Mouse (Mus musculus): ENCODE data around the gene Gm11273. TPM values are rescaled to one million over a fixed set of nuclear protein-coding genes. Genes with fewer than 3 reads are reported as not detected.
"Not testable (repeated sequence)": the region's sequence is repeated elsewhere in the genome, so short reads cannot be mapped to it uniquely, and the experiment has no call there.

The Gm11273 gene
- 2.6 and 6.6 TPM in 2 replicates for total RNA-seq (2017)

DNA sequence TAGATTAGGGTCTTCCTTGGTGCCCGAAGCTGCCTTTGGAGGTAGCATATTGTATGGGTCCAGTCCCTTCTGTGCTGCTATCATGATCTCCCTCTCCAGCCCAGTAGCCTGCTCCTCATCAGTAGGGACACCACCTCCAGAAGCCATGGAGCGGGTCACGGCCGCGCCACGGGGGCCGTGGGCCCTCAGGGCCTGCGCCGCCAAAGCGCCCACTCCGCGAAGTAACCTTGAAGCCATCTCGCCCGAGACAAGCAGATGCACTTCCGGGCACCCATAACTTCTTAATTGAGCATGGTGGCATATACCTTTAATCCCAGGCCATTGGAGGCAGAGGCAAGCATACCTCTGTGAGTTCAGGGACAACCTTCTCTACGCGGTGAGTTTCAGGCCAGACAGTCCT, at the start of gene Gm11273:
TSS of gene Gm11273 (minus strand) at position 237 of the 400 bp plus-strand sequence.
- not testable (repeated sequence) for ATAC-seq (replicated peaks in 1 of 2; ENCODE audit: insufficient read depth in 1 of 2, low FRiP score in 2 of 2, low TSS enrichment in 1 of 2, low read depth in 1 of 2, poor library complexity in 2 of 2, severe bottlenecking in 2 of 2)

DNA sequence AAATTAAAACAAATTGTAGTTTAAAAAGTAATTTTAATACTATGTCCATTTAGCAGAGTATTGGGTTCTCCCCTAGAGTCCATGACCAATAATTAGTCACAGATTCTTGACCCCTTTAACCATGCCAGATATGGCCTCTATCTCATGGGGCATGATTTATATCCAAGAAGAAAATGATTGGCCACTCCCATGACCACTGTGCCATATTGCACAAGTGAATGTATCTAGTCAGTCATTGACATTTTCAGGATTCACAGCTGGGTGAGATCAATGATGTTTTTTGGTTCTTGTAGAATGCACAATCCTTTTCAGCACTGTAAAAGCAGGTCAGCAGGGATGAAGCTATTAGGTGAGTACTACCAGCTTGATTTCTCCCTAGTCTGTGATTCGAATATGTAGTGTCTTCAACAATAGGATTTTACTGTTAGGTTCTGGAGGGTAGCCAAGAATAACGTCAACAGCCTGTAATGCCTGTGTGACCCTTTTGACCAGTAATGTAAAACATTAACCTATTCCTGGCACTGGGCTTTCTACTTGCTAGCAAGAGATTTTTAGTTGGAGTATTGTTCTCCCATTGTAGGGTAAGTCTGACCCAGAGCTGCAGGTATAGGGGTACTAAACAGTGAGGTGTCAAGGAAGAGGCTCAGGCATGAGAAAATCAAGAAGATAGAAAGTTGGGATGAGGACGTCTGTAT, 49.3 kb upstream of the Gm11273 start:
- no peak for ATAC-seq (replicated peaks in 1 of 2; ENCODE audit: insufficient read depth in 1 of 2, low FRiP score in 2 of 2, low TSS enrichment in 1 of 2, low read depth in 1 of 2, poor library complexity in 2 of 2, severe bottlenecking in 2 of 2)

DNA sequence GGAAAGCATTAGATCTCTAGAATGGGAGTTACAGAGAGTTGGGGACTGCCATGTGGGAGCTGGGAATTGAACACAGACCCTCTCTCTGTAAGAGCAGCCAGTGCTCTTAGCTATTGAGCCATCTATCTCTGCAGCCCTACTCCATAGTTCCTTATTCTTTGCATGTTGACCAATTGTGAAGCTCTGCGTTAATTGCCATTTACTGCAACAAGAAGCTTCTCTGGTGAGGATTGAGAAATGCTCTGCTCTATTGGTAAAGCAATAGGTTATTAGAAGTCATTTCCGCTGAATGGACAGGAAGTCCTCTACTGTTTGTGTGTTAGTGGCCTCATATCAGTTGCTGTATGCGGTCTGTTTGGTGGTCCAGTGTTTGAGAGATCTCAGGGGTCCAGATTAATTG, 48.3 kb upstream of the Gm11273 start:
- peak in 1 of 2 experiments; percentile 42; a peak in 1 of 4 replicates for ATAC-seq (replicated peaks in 1 of 2; ENCODE audit: insufficient read depth in 1 of 2, low FRiP score in 2 of 2, low TSS enrichment in 1 of 2, low read depth in 1 of 2, poor library complexity in 2 of 2, severe bottlenecking in 2 of 2)

DNA sequence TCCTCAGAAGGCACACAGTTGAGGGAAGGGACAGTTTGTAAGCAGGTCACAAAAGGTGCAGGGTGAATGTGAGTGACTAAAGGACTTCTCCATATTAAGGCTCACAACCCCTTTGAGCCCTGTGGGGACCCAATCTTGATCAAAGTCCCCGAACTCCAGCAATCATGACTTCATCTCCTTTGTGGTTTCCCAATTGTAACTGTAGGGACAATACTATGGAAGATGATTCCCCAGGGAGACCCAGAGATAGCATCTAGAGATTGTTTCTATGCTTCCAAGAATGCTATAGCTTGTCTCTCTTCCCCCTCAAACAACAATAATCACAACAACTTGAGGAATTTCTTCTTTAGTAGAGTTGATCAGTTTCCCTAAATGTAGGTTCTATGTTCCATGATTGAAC, 41.5 kb upstream of the Gm11273 start, which contains the start of gene Olfr1366:
TSS of gene Olfr1366 (minus strand) at position 101 of the 400 bp plus-strand sequence.
- no peak for ATAC-seq (replicated peaks in 1 of 2; ENCODE audit: insufficient read depth in 1 of 2, low FRiP score in 2 of 2, low TSS enrichment in 1 of 2, low read depth in 1 of 2, poor library complexity in 2 of 2, severe bottlenecking in 2 of 2)

DNA sequence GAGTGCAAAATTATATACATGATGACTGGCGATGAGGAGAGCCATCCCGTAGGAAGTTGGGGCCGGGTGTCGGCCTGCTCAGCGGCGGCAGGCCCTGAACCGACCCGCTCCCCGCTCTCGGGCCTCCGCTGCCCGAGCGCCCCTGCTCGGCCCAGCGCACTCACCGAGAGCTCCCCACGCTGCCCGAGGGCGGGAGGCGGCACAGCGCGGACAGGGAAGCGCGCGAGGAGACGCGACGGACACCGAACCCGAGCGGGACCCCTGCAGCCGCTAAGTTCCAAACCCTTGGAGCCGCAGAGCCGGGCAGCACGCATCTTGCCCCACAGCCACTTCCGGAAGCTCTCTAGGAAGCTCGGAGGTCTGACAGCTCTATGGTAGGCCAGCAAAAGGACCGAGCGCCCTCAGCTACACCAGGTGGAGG, 29.6 kb upstream of the Gm11273 start, which contains the start of gene Zkscan8:
TSS of gene Zkscan8 (minus strand) at position 340 of the 421 bp plus-strand sequence.
- ATAC-seq (replicated peaks in 1 of 2; ENCODE audit: insufficient read depth in 1 of 2, low FRiP score in 2 of 2, low TSS enrichment in 1 of 2, low read depth in 1 of 2, poor library complexity in 2 of 2, severe bottlenecking in 2 of 2) = peak; percentile 99 to 100

DNA sequence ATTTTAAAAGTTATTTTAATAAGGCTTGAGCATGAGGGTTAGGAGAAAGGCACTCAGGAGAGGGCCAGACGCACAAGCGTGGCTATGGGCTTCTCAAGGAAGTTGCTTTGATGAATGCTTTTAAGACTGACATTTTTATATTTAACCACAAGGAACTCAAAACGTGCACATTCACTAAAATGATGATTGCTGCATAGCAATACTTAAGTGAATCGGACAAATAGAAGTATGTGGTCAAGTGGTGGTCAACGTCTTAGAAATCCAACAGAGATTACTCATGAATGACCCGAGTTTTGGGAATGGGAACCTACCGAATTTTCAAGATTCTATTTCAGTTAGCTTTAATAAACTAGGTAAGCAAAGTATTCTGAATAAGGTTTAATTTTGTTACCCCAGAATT, 28.9 kb upstream of the Gm11273 start:
- no peak for ATAC-seq (replicated peaks in 1 of 2; ENCODE audit: insufficient read depth in 1 of 2, low FRiP score in 2 of 2, low TSS enrichment in 1 of 2, low read depth in 1 of 2, poor library complexity in 2 of 2, severe bottlenecking in 2 of 2)

DNA sequence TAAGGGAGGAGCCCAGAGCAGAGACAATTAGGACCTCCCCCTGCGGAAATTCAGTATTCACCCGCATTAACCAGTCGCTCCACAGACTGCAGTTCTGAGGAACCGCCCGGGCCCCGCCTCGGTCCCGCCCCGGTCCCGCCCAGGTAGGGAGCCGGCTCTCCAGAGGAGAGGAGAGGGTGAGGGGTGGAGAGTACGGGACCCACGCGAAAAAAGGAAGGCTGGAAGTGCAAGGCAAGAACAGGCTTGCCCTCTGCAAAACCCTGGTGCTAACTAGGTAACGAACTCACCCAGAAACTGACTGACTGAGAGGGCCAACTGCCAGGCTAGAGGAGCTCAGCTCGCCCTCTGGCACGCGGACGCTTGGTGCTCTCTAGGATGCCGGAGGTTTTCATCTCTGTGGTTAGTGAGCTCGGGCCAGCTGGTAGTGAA, 5.0 kb upstream of the Gm11273 start:
- ATAC-seq (replicated peaks in 1 of 2; ENCODE audit: insufficient read depth in 1 of 2, low FRiP score in 2 of 2, low TSS enrichment in 1 of 2, low read depth in 1 of 2, poor library complexity in 2 of 2, severe bottlenecking in 2 of 2) = peak; percentile 99 to 100

DNA sequence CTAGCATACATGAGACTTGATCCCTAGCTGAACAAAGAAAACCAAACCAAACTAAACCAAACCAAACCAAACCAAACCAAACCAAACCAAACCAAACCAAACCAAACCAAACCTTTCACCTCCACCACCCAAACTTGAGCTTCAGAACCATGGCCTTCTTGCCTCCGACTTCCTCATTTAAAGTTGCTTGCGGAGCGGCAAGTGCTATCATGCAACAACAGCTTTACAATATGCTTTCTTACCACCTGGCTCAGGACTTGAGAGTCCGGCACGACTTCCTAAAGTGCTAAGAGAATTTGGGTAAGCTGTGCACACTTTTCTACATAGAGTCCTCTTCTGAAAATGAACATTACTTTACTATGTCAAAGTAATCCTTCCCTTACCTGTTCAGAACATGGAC, 1.1 kb upstream of the Gm11273 start:
- ATAC-seq (replicated peaks in 1 of 2; ENCODE audit: insufficient read depth in 1 of 2, low FRiP score in 2 of 2, low TSS enrichment in 1 of 2, low read depth in 1 of 2, poor library complexity in 2 of 2, severe bottlenecking in 2 of 2) = no peak

DNA sequence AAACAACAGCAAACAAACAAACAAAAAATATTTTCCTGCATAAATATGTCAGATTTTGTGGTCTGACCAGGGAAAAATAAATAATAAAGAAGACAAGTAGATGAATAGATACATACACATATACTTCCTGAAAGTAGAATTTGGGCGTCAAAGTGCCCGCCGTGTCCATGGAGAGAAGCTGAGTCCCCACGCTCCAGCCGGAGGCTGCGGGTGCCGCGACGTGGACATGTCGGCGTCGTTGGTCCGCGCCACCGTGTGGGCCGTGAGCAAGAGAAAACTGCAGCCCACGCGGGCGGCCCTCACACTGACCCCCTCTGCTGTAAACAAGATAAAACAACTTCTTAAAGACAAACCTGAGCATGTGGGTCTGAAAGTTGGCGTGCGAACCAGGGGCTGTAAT, 6.1 kb downstream of the Gm11273 start, which contains the start of gene AK157302:
TSS of gene AK157302 (plus strand) at position 144 of the 400 bp plus-strand sequence.
- ATAC-seq (replicated peaks in 1 of 2; ENCODE audit: insufficient read depth in 1 of 2, low FRiP score in 2 of 2, low TSS enrichment in 1 of 2, low read depth in 1 of 2, poor library complexity in 2 of 2, severe bottlenecking in 2 of 2) = no peak

DNA sequence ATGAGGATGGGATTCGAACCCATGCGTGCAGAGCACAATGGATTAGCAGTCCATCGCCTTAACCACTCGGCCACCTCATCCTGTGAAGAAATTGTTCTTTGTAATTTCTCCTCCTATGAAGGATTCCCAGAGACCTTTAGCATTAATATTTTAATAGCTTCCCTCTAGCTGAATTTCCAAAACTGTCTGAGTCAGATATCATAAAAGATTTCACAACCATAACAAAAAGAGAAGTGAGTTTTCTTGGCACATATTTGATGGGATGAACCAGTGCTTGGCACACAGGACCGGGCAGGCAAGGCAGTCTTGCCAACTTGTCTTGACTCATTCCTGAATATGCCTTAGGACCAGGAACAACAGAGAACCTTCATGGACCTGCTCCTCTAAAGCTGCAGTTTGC, 8.4 kb downstream of the Gm11273 start:
- ATAC-seq (replicated peaks in 1 of 2; ENCODE audit: insufficient read depth in 1 of 2, low FRiP score in 2 of 2, low TSS enrichment in 1 of 2, low read depth in 1 of 2, poor library complexity in 2 of 2, severe bottlenecking in 2 of 2) = no peak

DNA sequence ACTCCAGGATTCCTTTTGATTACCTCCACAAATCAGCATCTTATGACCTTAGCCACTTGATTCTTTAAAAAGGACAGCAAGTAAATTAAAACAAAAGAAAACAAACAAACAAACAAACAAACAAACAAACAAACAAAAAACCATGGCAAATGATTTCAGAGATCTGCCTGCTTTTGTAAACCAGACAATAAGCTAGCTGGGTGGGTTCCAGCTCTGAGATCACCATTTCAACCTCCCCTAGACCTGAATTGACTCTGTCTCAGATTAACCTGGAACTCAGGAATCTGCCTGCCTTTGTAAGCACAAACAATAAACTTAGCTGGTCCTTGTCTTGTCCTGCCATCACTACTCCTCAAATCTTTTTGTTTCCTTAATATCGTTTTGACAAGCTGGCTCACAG, 14.3 kb downstream of the Gm11273 start:
- ATAC-seq (replicated peaks in 1 of 2; ENCODE audit: insufficient read depth in 1 of 2, low FRiP score in 2 of 2, low TSS enrichment in 1 of 2, low read depth in 1 of 2, poor library complexity in 2 of 2, severe bottlenecking in 2 of 2) = no peak

DNA sequence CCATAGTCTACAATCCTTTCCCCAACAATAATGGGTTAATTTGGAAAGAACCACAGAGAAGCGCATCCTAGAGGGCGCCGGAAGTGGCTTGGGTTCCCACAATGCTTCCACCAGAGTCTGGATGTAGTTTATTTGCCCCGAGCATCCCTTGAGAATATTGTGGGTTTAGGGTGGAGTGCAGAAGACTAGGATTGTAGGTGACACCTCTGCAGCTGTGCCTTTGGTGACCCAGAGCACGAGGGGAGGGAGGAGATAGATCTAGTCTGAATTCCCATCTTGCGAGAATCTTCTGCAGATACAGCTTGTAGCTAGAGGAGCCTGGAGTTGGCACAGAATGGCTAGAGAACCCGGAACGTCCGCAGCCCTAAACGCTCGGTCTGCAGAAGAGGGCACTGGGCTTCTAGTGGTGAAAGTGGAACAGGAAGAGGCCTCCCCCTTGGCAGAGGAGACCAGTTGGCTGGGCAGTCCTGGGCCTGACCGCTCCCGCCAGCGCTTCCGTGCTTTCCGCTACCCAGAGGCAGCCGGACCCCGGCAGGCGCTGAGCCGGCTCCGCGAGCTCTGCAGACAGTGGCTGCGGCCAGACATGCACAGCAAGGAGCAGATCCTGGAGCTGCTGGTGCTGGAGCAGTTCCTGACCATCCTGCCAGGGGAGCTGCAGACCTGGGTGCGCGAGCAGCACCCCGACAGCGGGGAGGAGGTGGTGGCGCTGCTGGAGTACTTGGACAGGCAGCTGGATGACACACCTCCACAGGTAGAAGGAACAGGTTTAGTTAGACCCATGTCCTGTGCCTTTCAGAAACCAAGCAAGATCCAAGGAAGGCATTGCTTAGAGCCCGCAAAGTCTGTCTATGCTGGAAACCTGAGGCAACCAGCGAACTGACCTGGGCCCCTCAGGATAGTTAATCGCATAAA, 22.2 kb downstream of the Gm11273 start, which contains the start of the genes Zkscan4 and Gm10065:
TSS of gene Zkscan4 (plus strand) at position 149 of the 912 bp plus-strand sequence.
TSS of gene Gm10065 (minus strand) at position 683 of the 912 bp plus-strand sequence.
- ATAC-seq (replicated peaks in 1 of 2; ENCODE audit: insufficient read depth in 1 of 2, low FRiP score in 2 of 2, low TSS enrichment in 1 of 2, low read depth in 1 of 2, poor library complexity in 2 of 2, severe bottlenecking in 2 of 2) = peak; percentile 62 to 71

DNA sequence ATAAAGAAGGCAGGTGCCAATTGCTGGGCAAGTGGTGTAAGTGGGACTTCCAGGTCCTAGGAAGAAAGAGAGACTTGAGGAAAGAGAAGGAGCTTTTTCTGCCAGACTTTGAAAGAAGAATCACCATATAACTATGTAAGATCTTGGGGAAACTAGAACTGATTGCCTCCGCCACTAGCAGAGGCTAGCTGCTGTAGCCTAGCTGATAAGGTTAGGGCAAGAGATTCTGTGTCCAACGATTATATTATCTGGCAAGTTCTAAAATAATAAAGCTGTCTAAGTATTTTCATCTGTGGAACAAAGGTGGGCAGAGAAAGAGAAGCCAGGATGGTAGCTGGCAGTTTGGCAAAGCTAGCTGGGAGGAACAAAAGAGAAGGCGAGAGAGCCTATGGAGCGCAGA, 28.8 kb downstream of the Gm11273 start:
- ATAC-seq (replicated peaks in 1 of 2; ENCODE audit: insufficient read depth in 1 of 2, low FRiP score in 2 of 2, low TSS enrichment in 1 of 2, low read depth in 1 of 2, poor library complexity in 2 of 2, severe bottlenecking in 2 of 2) = no peak

DNA sequence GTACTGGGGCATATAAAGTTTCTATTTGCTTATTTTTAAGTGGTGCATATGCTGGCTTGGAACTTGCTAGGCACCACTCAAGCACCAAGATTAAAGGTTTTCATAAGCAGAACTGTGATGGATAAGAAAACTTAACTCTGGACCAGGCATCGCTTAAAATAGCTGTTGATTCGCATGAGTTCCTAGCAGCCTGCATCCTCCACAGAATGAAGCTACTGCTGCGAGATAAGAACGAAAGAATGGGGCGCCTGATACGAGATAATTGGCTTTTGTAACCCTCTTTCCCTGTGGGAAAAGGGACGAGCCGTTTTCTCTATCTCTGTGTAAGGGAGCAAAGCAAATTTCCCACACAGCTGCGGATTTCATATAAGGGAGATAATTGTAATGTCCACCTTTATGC, 32.1 kb downstream of the Gm11273 start:
- no peak for ATAC-seq (replicated peaks in 1 of 2; ENCODE audit: insufficient read depth in 1 of 2, low FRiP score in 2 of 2, low TSS enrichment in 1 of 2, low read depth in 1 of 2, poor library complexity in 2 of 2, severe bottlenecking in 2 of 2)

DNA sequence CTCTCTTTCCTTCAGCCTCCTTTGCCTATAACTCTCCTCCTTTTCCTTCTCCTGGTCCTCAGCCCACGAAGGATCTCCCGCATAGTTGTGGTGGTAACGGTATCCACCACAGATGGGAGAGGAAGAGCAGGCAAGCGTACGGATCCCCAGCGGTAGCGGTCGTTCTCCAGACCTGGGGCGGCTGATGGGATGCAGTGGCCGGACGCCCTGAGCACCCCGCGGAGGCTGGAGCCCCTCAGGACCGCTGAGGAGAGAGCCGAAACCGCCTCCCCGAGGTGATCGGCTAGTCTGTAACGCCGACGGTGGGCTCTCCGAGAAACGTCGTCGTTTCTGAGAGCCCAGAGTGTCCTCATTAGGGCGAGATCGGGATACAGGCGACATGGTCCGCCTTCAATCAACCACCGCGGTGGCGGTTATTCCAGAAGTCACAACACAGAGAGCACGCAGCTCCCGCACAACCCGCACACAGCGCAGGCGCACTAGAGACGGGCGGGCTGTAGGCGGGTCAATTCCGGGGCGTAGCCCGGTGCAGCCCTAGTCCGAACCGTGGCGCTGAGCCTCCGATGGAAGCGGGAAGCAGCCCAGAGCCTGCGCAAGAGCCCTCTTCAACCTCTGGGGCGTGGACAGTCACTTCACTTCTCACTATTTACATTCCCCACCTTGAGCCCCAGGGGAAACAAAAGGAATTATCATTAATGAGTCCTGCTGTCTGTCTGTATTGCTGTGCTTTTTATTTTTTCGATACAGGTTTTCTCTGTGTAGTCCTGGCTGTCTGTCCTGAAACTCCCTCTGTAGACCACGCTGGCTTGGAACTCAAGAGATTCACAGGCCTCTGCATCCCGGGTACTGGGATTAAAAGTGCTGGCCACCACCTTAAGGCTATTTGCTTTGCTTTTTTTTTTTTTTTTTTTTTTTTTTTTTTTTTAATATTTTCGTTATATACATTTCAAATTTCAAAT, 32.9 kb downstream of the Gm11273 start, which contains the start of gene Nkapl:
TSS of gene Nkapl (minus strand) at position 449 of the 959 bp plus-strand sequence.
- peak; percentile 94 to 99 for ATAC-seq (replicated peaks in 1 of 2; ENCODE audit: insufficient read depth in 1 of 2, low FRiP score in 2 of 2, low TSS enrichment in 1 of 2, low read depth in 1 of 2, poor library complexity in 2 of 2, severe bottlenecking in 2 of 2)

DNA sequence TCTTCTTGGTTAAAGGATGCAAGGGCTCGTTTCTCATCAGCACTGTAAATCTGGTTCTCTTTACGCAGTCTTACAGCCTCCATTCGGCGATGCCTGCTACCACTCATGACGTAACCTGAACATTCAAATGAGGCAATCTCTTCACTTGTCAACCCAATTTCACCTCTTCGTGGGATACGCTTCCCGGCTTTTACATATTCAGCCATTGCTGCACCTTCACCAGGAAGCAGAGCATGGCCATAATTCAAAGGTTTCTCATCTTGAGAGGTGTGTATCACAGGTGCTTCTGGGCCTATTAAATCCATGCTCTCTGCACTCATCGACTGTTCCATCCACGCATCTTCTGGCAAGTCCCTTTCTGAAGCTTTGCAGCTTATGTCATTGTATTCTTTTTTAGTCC, 33.9 kb downstream of the Gm11273 start:
- no peak for ATAC-seq (replicated peaks in 1 of 2; ENCODE audit: insufficient read depth in 1 of 2, low FRiP score in 2 of 2, low TSS enrichment in 1 of 2, low read depth in 1 of 2, poor library complexity in 2 of 2, severe bottlenecking in 2 of 2)

DNA sequence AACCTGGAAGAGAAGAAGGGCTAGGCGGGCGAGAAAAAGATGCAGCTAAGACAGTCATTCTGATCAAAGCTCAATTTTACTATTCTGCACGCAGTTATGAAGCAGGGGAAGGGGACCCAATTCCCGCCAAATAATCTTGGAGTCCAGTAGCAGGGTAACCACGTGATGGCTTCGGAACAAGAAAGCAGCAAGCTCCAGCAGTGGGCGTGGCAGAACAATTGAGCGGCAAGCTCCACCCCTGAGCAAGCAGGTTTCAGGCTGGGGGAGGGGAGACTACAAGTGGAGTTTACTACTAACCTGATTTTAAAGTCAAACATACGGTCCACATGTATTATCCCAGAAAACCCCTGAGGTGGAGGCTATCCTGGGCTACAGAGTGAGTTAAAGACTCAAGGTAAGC, 38.7 kb downstream of the Gm11273 start:
- not testable (repeated sequence) for ATAC-seq (replicated peaks in 1 of 2; ENCODE audit: insufficient read depth in 1 of 2, low FRiP score in 2 of 2, low TSS enrichment in 1 of 2, low read depth in 1 of 2, poor library complexity in 2 of 2, severe bottlenecking in 2 of 2)
